Mouse (Mus musculus) A20 (cell line): Measurements from ENCODE around the gene Ptprh.
A peak's percentile ranks its signal among the peaks of the same experiment; 100 is the strongest.
"Not testable (repeated sequence)": the region's sequence is repeated elsewhere in the genome, so short reads cannot be mapped to it uniquely, and the experiment has no call there.

ENCODE experiments used
- DNase-seq: peaks from one replicate; pipeline ENCODE4 v3.0.0-alpha.2; 2011; ENCODE audit warnings: low read depth, low spot score

Gene Ptprh

GRCm38 (mm10) chr7:4608002-4608401 lies 4.2 kb upstream of the Ptprh start:
- DNase-seq: no peak

- no peak for DNase-seq
Measured at GRCm38 (mm10) chr7:4602969-4603368, 872 bp downstream of the Ptprh start.

GRCm38 (mm10) chr7:4597046-4597445 lies 6.8 kb downstream of the Ptprh start:
- DNase-seq: not testable (repeated sequence)

GRCm38 (mm10) chr7:4581481-4581880 lies 22.4 kb downstream of the Ptprh start:
- DNase-seq: peak; percentile 39

- peak; percentile 48 for DNase-seq
Measured at GRCm38 (mm10) chr7:4572361-4572760, 31.5 kb downstream of the Ptprh start.

- no peak for DNase-seq
Measured at GRCm38 (mm10) chr7:4562660-4563059, 41.2 kb downstream of the Ptprh start.

- DNase-seq: no peak
Measured at GRCm38 (mm10) chr7:4557167-4557560, 46.7 kb downstream of the Ptprh start.

GRCm38 (mm10) chr7:4556256-4557166 lies 47.3 kb downstream of the Ptprh start:
- peak; percentile 85 for DNase-seq

GRCm38 (mm10) chr7:4547221-4547641 lies 56.6 kb downstream of the Ptprh start, which contains the start of gene Syt5:
Gene Syt5, minus strand, starts transcription at chr7:4547541.
- DNase-seq: no peak

- DNase-seq: no peak
Measured at GRCm38 (mm10) chr7:4546591-4547131, 57.2 kb downstream of the Ptprh start.

- no peak for DNase-seq
Measured at GRCm38 (mm10) chr7:4546050-4546449, 57.8 kb downstream of the Ptprh start.

GRCm38 (mm10) chr7:4542013-4542412 lies 61.8 kb downstream of the Ptprh start:
- DNase-seq: peak; percentile 90

- peak; percentile 77 for DNase-seq
Measured at GRCm38 (mm10) chr7:4541344-4541743, 62.5 kb downstream of the Ptprh start.

GRCm38 (mm10) chr7:4539019-4539418 lies 64.8 kb downstream of the Ptprh start:
- DNase-seq: no peak

GRCm38 (mm10) chr7:4537181-4537580 lies 66.7 kb downstream of the Ptprh start:
- DNase-seq: no peak

GRCm38 (mm10) chr7:4536369-4536768 lies 67.5 kb downstream of the Ptprh start:
- no peak for DNase-seq

GRCm38 (mm10) chr7:4532005-4532729 lies 71.7 kb downstream of the Ptprh start, which contains the start of gene Dnaaf3:
Gene Dnaaf3, minus strand, starts transcription at chr7:4532453.
- DNase-seq: peak; percentile 75

GRCm38 (mm10) chr7:4530166-4530565 lies 73.7 kb downstream of the Ptprh start:
- not testable (repeated sequence) for DNase-seq

GRCm38 (mm10) chr7:4527302-4527689 lies 76.5 kb downstream of the Ptprh start:
- DNase-seq: no peak

GRCm38 (mm10) chr7:4526341-4527301 lies 77.2 kb downstream of the Ptprh start:
- peak; percentile 90 for DNase-seq
